Mouse (Mus musculus): ENCODE measurements around the gene Kif23. TPM values are rescaled to one million over a fixed set of nuclear protein-coding genes. Genes with fewer than 3 reads are reported as not detected.

Gene Kif23
- 1.1 and 1.6 TPM in 2 replicates for polyA plus RNA-seq (2012; ENCODE audit: insufficient read depth, insufficient read length, missing spikeins)

GRCm38 (mm10) chr9:61946623-61947401 is at the start of gene Kif23:
Kif23 (minus strand) TSS chr9:61946774.
- Histone ChIP-seq H3K27ac (replicated peaks; ENCODE audit: low read depth, low read length) (peak within 1 kb of the TSS; percentile 93), H3K4me3 (ENCODE audit: insufficient read depth, low read depth, low read length) (peak within 1 kb of the TSS; percentile 82), H3K4me1 (ENCODE audit: control insufficient read depth, insufficient read depth, insufficient read length, low read length) (no peaks in the 10 kb centered on the region)

DNA sequence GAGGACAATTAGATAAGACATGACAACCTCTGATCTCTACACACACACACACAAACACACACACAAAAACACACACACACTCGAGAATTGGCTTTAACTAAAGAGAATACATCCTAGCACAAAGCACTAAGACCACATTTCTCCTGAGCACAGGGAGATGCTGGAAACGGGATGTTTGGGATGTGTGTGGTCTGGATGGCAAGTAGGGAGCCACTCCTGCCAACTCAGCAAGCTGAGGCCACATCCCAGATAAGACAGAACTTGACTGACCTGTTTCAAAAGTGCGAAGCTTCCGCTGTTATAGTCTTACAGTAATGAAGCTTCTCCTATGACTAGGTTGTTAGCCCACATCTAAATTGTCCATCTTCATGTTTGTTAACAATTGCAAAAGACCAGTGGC is 44.6 kb upstream of the Kif23 start:
- no peak overlapping the region for H3K4me3 ChIP-seq (ENCODE audit: insufficient read depth, low read depth, low read length)
- no peak overlapping the region for H3K27ac ChIP-seq (replicated peaks; ENCODE audit: low read depth, low read length)
- H3K4me1 ChIP-seq (ENCODE audit: control insufficient read depth, insufficient read depth, insufficient read length, low read length): no peaks in the 10 kb centered on the region

DNA sequence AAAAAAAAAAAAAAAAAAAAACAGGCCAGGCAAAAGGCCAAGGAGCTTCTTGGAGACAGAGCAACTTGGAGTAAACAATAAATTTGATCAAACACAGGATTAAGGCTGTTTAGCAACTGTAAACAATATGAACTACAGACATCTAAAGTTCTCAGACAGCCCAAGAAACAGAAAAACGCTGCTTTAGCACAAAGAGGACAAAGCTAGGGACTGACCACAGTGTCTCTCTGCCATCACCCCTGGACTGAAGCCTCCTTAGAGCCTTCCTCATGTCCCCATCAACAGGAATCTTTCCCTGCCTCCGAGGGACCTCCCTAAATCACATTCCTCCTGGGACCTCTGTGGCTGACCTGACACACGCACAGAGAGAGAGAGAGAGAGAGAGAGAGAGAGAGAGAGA is 44.2 kb upstream of the Kif23 start:
- no peak overlapping the region for H3K27ac ChIP-seq (replicated peaks; ENCODE audit: low read depth, low read length)
- H3K4me3 ChIP-seq (ENCODE audit: insufficient read depth, low read depth, low read length): no peak overlapping the region
- no peaks in the 10 kb centered on the region for H3K4me1 ChIP-seq (ENCODE audit: control insufficient read depth, insufficient read depth, insufficient read length, low read length)

DNA sequence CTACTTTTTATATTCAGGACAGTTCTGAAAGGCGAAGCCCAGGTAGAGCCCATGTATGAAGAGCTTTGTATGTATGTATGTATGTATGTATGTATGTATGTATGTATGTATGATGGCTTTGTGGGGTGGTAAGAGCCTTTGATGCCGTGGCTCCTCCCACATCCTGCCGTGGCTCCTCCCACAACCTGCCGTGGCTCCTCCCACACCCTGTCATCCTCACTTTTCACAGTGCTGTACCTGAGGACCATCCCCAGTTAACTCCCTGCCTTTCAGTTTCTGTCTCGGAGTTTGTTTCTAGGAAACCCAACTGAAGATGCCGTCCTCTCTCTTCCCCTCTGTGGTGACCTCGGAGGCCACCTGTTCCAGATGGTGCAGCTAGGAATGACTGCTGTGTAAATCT is 39.5 kb upstream of the Kif23 start:
- Histone ChIP-seq H3K4me3 (ENCODE audit: insufficient read depth, low read depth, low read length) (no peak overlapping the region), H3K27ac (replicated peaks; ENCODE audit: low read depth, low read length) (no peak overlapping the region), H3K4me1 (ENCODE audit: control insufficient read depth, insufficient read depth, insufficient read length, low read length) (no peaks in the 10 kb centered on the region)

DNA sequence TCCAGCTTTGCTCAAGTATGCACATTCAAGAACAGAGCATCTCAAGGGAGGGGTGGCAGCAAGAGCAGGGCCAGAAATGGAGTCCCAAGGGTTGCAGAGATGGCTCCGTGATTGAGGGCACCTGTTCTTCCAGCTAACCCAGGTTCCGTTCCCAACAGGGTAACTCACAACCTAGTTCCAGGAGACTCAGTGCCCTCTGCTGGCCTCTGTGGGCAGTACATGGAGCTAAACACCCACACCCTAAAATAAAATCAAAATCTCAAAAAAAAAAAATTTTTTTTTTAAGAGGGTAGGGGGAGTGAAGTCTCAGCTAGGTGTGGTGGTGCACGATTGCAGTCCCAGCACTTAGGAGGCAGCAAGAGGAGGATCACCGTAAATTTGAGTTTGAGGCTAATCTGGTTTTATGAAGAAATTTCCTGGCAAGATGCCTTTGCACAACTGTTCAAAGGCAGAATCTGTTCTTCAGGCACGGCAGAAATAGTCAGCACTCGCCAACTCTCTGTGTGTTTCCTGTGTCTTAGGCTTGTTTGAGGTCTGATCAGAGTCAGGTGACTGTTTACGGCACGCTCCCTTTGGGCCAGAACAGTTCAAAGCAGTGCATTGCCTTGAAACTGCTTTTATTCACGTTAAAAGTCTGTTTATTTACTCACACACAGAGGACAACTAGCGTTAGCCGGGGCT is 38.7 kb upstream of the Kif23 start:
- Histone ChIP-seq H3K4me1 (ENCODE audit: control insufficient read depth, insufficient read depth, insufficient read length, low read length) (no peaks in the 10 kb centered on the region), H3K27ac (replicated peaks; ENCODE audit: low read depth, low read length) (no peak overlapping the region), H3K4me3 (ENCODE audit: insufficient read depth, low read depth, low read length) (no peak overlapping the region)

DNA sequence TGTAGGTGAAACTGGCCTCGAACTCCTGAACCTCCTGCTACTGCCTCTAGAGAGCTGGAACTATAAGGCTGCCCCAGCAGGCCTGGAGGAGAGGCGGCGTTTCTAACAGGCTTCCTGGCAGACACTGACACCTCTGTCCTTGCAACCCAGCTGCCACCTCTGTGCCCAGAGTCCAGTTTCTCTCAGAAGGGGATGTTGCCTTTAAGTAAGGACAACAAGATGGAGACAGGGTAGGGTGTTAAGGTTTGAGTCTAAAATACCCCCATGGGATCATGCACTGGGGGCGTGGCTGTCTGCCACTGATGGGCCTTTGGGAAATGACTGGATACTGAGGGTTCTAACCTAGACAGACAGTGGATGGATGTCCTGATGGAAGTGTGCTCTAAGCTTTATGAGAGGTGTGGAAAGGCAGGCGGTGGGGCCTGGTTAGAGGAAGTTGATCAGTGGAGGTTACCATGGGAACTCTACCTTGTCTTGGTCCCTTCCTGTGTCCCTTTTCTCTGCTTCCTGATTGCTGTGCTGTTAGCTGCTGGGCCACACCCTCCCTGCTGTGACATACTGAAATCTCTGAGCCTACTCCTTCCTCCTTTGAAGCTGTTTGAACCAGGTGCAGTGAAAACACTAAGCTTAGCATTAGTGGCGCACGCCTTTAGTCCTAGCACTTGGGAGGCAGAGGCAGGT is 36.5 kb upstream of the Kif23 start:
- Histone ChIP-seq H3K4me1 (ENCODE audit: control insufficient read depth, insufficient read depth, insufficient read length, low read length) (no peaks in the 10 kb centered on the region), H3K4me3 (ENCODE audit: insufficient read depth, low read depth, low read length) (no peak overlapping the region), H3K27ac (replicated peaks; ENCODE audit: low read depth, low read length) (0 out of 2 replicates have a peak overlapping the region, but pooled peaks have one; percentile 2)

- H3K4me1 ChIP-seq (ENCODE audit: control insufficient read depth, insufficient read depth, insufficient read length, low read length): no peaks in the 10 kb centered on the region
- H3K27ac ChIP-seq (replicated peaks; ENCODE audit: low read depth, low read length): peak overlapping the region; percentile 66
- H3K4me3 ChIP-seq (ENCODE audit: insufficient read depth, low read depth, low read length): no peak overlapping the region
These were observed 35.3 kb upstream of the Kif23 start for GRCm38 (mm10) chr9:61981876-61982275.

DNA sequence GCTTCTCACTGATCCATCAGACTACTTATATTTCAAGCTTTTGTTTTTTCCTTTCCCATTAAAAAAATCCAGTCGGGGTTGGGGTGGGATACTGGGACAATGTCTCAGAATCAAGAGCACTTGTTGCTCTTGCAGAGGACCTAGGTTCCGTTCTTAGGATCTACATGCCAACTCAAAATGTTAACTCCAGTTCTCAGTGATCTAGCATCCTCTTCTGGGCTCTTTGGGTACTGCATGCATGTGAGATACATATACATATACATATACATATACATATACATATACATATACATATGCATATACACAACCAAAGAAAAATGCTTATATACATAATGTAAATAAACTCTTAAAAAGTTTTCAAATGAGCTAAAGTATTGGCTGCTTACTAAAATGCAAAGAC is 33.4 kb upstream of the Kif23 start:
- no peaks in the 10 kb centered on the region for H3K4me1 ChIP-seq (ENCODE audit: control insufficient read depth, insufficient read depth, insufficient read length, low read length)
- H3K27ac ChIP-seq (replicated peaks; ENCODE audit: low read depth, low read length): no peak overlapping the region
- no peak overlapping the region for H3K4me3 ChIP-seq (ENCODE audit: insufficient read depth, low read depth, low read length)

- Histone ChIP-seq H3K4me1 (ENCODE audit: control insufficient read depth, insufficient read depth, insufficient read length, low read length) (no peaks in the 10 kb centered on the region), H3K27ac (replicated peaks; ENCODE audit: low read depth, low read length) (peak overlapping the region; percentile 48), H3K4me3 (ENCODE audit: insufficient read depth, low read depth, low read length) (no peak overlapping the region)
These were observed 30.8 kb upstream of the Kif23 start for GRCm38 (mm10) chr9:61977258-61977945.

- Histone ChIP-seq H3K4me3 (ENCODE audit: insufficient read depth, low read depth, low read length) (no peak overlapping the region), H3K27ac (replicated peaks; ENCODE audit: low read depth, low read length) (no peak overlapping the region), H3K4me1 (ENCODE audit: control insufficient read depth, insufficient read depth, insufficient read length, low read length) (no peaks in the 10 kb centered on the region)
These were observed 25.5 kb upstream of the Kif23 start for GRCm38 (mm10) chr9:61972031-61972430.

DNA sequence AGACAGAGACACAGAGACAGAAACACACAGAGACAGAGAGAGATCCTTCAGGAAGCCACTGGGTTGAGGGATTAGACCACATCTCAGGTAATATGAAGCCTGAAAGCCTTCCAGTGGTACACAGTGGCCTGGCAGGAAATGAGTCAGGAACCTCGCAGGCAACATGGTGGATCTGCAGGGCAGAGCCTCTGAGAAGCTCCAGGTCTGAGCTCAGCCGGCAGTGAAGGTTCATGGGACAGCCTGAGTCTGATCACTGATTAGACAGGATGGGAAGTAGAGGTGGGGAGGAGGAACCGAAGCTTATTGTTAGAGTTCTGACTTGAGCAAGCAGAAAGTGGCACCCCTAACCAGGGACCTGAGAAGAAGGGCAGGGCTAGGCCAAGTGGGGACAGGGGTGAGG is 24.5 kb upstream of the Kif23 start:
- Histone ChIP-seq H3K4me3 (ENCODE audit: insufficient read depth, low read depth, low read length) (no peak overlapping the region), H3K27ac (replicated peaks; ENCODE audit: low read depth, low read length) (no peak overlapping the region), H3K4me1 (ENCODE audit: control insufficient read depth, insufficient read depth, insufficient read length, low read length) (no peaks in the 10 kb centered on the region)

DNA sequence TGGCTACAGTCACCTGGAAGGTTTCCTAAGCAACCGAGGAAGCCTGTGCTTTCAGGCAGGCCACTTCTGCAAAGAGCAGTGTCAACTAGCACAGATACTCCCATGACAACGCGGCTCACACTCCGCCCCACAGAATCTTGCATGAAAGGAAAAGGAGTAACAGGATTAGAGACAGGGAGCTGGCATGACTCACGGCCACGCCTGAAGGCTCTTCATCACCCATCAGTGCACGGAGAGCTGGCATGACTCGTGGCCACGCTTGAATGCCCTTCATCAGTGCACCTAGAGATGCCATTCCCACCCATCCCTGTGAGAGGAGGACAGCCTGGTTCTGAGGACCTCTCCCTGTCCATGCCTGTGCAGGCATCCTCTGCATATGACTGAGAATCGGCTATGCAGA is 20.8 kb upstream of the Kif23 start:
- H3K27ac ChIP-seq (replicated peaks; ENCODE audit: low read depth, low read length): no peak overlapping the region
- H3K4me1 ChIP-seq (ENCODE audit: control insufficient read depth, insufficient read depth, insufficient read length, low read length): no peaks in the 10 kb centered on the region
- H3K4me3 ChIP-seq (ENCODE audit: insufficient read depth, low read depth, low read length): no peak overlapping the region

GRCm38 (mm10) chr9:61965987-61966386 is 19.4 kb upstream of the Kif23 start:
- no peak overlapping the region for H3K4me3 ChIP-seq (ENCODE audit: insufficient read depth, low read depth, low read length)
- no peak overlapping the region for H3K27ac ChIP-seq (replicated peaks; ENCODE audit: low read depth, low read length)
- peaks cover 7% of the 10 kb centered on the region for H3K4me1 ChIP-seq (ENCODE audit: control insufficient read depth, insufficient read depth, insufficient read length, low read length)

- Histone ChIP-seq H3K4me3 (ENCODE audit: insufficient read depth, low read depth, low read length) (no peak overlapping the region), H3K27ac (replicated peaks; ENCODE audit: low read depth, low read length) (peak overlapping the region; percentile 29)
These were observed 18.9 kb upstream of the Kif23 start for GRCm38 (mm10) chr9:61965411-61965930.

GRCm38 (mm10) chr9:61963356-61963755 is 16.8 kb upstream of the Kif23 start:
- peaks cover 20% of the 10 kb centered on the region for H3K4me1 ChIP-seq (ENCODE audit: control insufficient read depth, insufficient read depth, insufficient read length, low read length)
- H3K4me3 ChIP-seq (ENCODE audit: insufficient read depth, low read depth, low read length): no peak overlapping the region
- no peak overlapping the region for H3K27ac ChIP-seq (replicated peaks; ENCODE audit: low read depth, low read length)

More at GRCm38 (mm10) chr9:61965411-61965930, 18.9 kb upstream of the Kif23 start:
- peaks cover 12% of the 10 kb centered on the region for H3K4me1 ChIP-seq (ENCODE audit: control insufficient read depth, insufficient read depth, insufficient read length, low read length)
